Mouse (Mus musculus) 3T3-L1 (cell line): Measurements from ENCODE around the gene Dnajc17.
A peak's percentile ranks its signal among the peaks of the same experiment; 100 is the strongest.

ENCODE experiments used
- DNase-seq: peaks from one replicate; pipeline ENCODE4 v3.0.0-alpha.2; 2015; ENCODE audit warnings: low read depth, low spot score

The Dnajc17 gene

GRCm38 (mm10) chr2:119163135-119163534 is 45.5 kb downstream of the Dnajc17 start:
- DNase-seq: no peak

DNA sequence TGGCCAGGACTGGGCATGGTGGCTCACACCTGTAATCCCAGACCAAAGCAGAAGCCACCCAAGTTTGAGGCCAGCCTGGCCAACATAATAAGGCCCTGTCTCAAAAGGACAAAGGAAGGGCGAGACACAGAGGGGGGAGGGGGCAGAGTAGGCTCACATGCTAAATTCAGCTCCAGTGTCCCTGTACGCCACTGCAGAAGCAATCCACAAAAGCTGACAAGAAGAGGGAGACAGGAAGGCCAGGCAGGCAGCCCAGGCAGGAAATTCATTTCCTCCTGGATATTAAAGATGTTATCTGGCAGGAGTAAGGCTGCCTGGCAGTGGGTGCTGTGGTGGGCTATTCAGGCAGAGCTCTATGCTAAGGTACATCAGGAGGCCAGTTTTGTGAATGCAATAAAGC is 47.3 kb downstream of the Dnajc17 start:
- DNase-seq: no peak

GRCm38 (mm10) chr2:119157836-119158235 is 50.8 kb downstream of the Dnajc17 start:
- no peak for DNase-seq

DNA sequence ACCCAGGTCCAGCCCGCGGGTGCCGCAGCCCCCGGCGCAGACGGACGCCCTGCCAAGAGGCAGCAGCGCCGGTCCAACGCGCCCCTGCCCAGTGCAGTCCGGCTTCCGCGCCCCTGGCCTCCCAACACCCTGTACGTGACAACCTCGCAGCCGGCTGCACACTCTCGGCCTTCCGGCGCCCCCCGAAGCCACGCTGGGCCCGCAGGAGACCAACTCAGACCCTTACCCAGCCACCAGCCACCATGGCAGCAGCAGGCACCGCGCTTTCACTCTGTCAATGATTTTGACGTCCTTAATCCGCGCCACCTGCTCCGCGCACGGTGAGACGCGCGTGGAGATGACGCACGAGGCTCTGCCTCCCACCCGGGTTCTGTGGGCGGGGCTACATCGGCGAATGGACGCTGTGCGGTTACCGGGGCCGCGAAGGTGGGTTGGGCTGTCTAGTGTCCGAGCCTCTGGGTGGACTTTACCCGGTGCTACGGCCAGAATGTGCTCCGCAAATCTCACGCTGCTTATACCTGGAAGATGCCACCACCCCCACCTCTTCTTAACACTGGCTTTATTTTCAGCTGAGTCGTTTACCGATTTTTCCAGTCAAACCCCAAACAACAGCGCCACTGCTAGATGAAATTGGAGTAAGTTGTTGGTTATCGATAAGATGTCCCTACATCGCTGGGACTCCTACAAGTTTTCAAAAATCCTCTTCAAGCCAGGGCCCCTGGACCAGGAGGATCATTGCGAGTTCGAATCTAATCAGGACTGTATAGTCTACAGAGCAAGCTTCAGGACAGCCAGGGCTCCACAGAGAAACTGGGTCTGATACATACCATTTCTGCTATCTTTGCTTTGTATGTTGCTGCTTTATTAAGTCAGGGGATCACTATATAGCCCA is 51.7 kb downstream of the Dnajc17 start, which contains the start of gene Rmdn3:
Gene Rmdn3 (minus strand): TSS at position 354 of the 892 bp plus-strand sequence.
- DNase-seq: peak; percentile 95

DNA sequence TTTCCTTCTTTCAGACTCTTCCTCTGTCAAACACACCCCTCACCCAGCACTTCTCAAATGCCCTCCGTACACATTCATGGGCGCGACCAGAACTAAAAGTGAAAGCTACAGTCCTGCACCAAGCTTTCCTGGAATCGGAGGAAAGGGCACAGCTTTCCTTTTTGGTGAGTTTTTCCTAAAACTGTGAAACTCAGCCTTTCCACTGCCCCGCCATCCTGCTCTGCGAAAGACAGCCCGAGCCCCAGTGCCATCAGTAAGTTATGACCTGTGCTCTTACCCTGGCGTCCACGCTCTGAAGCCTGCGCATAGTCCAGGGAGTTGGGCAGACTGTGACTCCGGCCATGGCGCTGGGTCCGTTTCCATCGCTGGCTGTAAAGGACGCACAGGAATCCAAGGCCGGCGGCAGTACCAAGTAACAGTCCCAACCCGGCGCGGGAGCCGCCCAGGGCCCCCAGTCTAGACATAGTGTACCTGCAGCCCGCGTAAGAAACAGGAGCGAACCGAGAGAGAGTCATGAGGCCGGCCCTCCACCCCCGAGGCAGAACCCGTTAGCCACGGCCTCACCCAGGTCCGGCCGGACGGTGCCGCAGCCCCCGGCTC is 52.4 kb downstream of the Dnajc17 start:
- peak; percentile 40 for DNase-seq

DNA sequence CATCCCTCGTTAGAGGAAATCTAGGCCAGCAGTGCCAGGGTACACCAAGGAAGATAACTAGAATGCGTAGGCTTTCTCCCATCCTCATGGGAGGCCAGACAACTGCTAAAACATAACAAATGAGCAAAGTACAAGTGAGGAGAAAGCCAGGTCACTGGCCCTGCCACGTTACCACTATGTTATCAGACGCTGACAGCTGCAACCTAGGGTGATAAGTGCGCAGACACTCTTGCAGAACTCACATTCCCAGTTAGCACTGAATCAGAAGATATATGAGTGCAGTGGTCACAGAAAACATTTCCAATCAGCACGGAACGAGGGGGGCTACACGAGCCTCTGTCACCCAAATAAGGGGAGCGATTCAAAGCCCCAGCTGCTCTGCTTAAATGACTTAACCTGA is 53.2 kb downstream of the Dnajc17 start:
- no peak for DNase-seq

GRCm38 (mm10) chr2:119154683-119155082 is 53.9 kb downstream of the Dnajc17 start:
- DNase-seq: no peak

DNA sequence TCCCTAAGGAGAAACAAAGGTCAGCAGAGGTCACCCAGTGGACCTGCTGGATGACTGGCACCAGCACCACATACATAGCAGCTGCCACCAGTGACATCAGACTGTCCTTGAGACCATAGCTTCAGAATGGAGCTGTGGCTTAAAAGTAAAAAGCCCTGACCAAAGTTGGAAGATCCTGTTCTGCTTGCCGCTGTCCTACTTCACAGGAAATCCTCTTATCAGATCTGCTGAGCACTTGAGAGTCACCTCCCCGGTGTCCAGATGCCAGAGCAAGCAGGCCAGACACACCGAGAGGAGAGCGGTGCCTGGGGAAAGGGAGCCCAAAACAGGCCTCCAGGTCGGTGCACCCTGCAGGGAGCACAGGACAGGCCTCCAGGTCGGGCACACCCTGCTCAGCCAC is 56.3 kb downstream of the Dnajc17 start:
- no peak for DNase-seq

DNA sequence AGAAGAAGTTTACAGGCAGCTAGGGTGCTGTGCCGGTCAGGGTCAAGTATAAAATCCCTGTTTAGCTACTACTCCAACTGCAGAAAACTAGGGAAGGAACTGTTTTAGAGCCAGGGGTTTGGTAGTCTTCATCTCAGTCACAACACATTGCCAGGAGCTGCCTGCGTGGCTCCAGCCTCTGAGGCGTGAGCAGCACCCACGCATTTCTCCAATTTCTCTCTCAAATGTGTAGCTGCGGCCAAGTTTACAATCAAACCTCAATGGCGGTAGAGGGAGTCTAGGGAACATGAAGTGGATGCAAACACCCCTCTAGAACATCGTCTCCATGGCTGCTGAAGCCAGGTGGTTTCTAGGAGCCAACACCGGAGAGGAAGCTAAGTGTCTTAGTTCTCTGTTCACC is 60.8 kb downstream of the Dnajc17 start:
- DNase-seq: no peak

DNA sequence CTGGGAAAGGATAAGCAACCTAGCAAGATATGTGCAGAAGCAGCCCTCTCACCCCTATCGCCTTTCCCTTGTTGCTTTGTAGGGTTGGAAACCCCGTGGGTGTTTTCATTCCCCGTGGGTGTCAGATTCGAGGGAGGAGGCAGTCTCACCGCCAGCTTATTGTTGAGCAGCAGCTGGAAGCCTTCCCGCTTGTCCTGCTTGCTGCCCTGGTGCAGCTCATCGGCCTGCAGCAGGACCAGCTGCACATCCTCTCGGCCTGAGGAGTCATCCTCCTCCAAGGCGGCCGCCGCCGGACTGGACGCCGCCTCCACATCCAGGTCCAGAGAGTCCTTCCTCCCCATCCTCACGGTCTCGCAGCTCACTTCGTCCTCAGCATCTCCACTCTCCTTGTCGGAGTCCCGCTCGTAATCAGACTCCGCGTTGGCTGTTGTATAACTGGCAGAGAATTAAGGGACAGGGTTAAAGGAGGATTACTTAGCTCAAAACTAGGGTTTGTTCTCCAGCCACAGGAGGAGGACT is 61.4 kb downstream of the Dnajc17 start:
- DNase-seq: no peak

DNA sequence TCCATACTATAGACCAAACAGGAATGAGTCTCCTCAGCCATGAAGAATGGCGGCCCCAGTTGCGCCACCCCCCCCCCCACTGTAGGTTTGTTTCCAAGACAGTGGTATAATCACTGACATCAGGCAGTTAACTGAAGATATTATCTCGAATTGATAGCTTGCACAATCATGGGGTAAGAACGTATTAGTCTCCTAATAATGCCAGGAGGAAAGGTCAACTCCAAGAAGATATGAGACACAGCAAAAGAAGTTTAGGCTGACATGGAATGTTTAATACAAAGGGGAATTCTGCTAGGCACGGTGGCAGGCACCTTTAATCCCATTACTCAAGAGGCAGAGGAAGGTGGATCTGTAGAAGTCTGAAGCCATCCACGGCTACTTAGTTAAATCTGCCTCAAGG is 62.2 kb downstream of the Dnajc17 start:
- DNase-seq: no peak

GRCm38 (mm10) chr2:119145199-119145598 is 63.4 kb downstream of the Dnajc17 start:
- peak; percentile 57 for DNase-seq

DNA sequence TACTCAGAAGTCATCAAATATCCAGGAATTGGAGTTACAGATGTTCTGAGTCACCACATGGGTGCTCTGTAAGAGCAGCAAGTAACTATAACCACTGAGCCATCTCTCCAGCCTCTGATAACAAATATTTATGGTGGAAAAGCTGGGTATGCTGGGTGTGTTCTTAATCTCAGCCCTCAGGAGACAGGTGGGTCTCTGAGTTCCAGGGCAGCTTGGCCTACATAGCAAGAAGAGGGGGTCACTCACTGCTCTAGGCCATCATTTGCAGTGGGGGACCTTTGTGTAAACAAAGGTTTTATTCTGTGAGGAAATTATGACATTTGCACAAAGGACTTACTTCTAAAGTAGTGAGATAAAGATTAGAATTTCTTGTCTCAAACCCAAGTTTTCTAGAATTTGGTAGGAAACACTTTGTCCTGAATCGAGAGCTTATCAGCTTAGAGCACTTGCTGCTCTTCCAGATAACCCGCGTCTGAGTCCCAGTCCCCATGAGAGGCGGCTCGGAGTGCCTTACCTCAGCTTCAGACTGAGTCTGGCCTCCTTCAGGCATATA is 72.2 kb downstream of the Dnajc17 start:
- no peak for DNase-seq
